Mouse (Mus musculus) T-helper 17 cell (primary cell): ENCODE measurements around the gene Vmn1r46.
"Not testable (repeated sequence)": the region's sequence is repeated elsewhere in the genome, so short reads cannot be mapped to it uniquely, and the experiment has no call there.

Experiments used
- in situ Hi-C, 2 experiments: fragments of 300-600 bp; cut with MboI, MseI; formaldehyde crosslinking; loops; 1 replicate in 1 of 2; 2 replicates in 1 of 2; pipeline ENCODE4 v1.15.1; 2025; ENCODE audit warnings: high pct_unique_total_duplicates in 2 of 2

Gene Vmn1r46

GRCm38 (mm10) chr6:89969013-89969412, at the start of gene Vmn1r46:
Gene Vmn1r46 (plus strand): TSS chr6:89969313.
- in situ Hi-C loops: no loop called here

GRCm38 (mm10) chr6:89940498-89940897, 28.6 kb upstream of the Vmn1r46 start, which contains the start of gene Vmn1r45:
Gene Vmn1r45 (minus strand): TSS chr6:89940598.
- in situ Hi-C loops: not testable (repeated sequence)

- in situ Hi-C loops: no loop called here
Measured at GRCm38 (mm10) chr6:89940926-89941325, 28.2 kb upstream of the Vmn1r46 start.

- in situ Hi-C loops: loop anchor here in 1 of 2 experiments (10.0 kb wide), 1 partner anchor 239 kb away; no protein-coding TSS in a partner anchor
Measured at GRCm38 (mm10) chr6:89953556-89953955, 15.6 kb upstream of the Vmn1r46 start.

GRCm38 (mm10) chr6:89966341-89966740, 2.8 kb upstream of the Vmn1r46 start:
- in situ Hi-C loops: no loop called here

- in situ Hi-C loops: no loop called here
Measured at GRCm38 (mm10) chr6:89985989-89986388, 16.9 kb downstream of the Vmn1r46 start.

- in situ Hi-C loops: not testable (repeated sequence)
Measured at GRCm38 (mm10) chr6:90015847-90016246, 46.7 kb downstream of the Vmn1r46 start, which contains the start of gene Vmn1r47. Gene Vmn1r47 (plus strand): TSS chr6:90016147.
